Mouse (Mus musculus): ENCODE results near the gene Pkn1. TPM values are rescaled to one million over a fixed set of nuclear protein-coding genes. Genes with fewer than 3 reads are reported as not detected.

The Pkn1 gene
- total RNA-seq, 2 experiments from 2014 or later = 58.6 to 58.8 TPM

- intact Hi-C loops (cut with DNase I) = loop anchor here (2.0 kb wide), 2 partner anchors 13 to 55 kb away; partner anchors contain the start of genes Dnajb1 and Ndufb7
- no peak for DNase-seq (ENCODE audit: low spot score)
Measured at GRCm38 (mm10) chr8:83621691-83622388, 77.1 kb downstream of the Pkn1 start.

- no peak for DNase-seq (ENCODE audit: low spot score)
- intact Hi-C loops (cut with DNase I) = loop anchor here (10.0 kb wide), 1 partner anchor 175 kb away; no protein-coding TSS in a partner anchor
Measured at GRCm38 (mm10) chr8:83619568-83620285, 79.3 kb downstream of the Pkn1 start.

- no peak for DNase-seq (ENCODE audit: low spot score)
- intact Hi-C loops (cut with DNase I) = loop anchor here (10.0 kb wide), 1 partner anchor 174 kb away; no protein-coding TSS in a partner anchor
Measured at GRCm38 (mm10) chr8:83618566-83618965, 80.4 kb downstream of the Pkn1 start.

GRCm38 (mm10) chr8:83617111-83617510, 81.9 kb downstream of the Pkn1 start:
- intact Hi-C loops (cut with DNase I) = loop anchor here (10.0 kb wide), 1 partner anchor 172 kb away; no protein-coding TSS in a partner anchor
- DNase-seq (ENCODE audit: low spot score) = no peak

- DNase-seq (ENCODE audit: low spot score) = no peak
- intact Hi-C loops (cut with DNase I) = loop anchor here (10.0 kb wide), 1 partner anchor 172 kb away; no protein-coding TSS in a partner anchor
Measured at GRCm38 (mm10) chr8:83616625-83617024, 82.4 kb downstream of the Pkn1 start.

Small RNAs within 50 kb of the gene (microRNA-seq; reads per million reads assigned to microRNA genes)
- 1.1 reads per million for gene Mir1668

Other genes starting within 250 kb of the Pkn1 start
- 10 to 100 TPM; 45.3 to 48.1 TPM for gene Scoc, start 240.8 kb downstream of the Pkn1 start, total RNA-seq (2021)
- not detected for gene Olfr370, start 163.4 kb downstream of the Pkn1 start, total RNA-seq (2021)
- gene Ndufb7, start 132.5 kb downstream of the Pkn1 start, total RNA-seq (2021) = 100 to 1,000 TPM; 752 to 766 TPM
- 100 to 1,000 TPM; 381 to 389 TPM for gene Tecr, start 91.2 kb downstream of the Pkn1 start, total RNA-seq (2021)
- 10 to 100 TPM; 10.4 to 17.6 TPM for gene Dnajb1, start 91.0 kb downstream of the Pkn1 start, total RNA-seq (2021)
- gene Gipc1, start 46.5 kb downstream of the Pkn1 start, total RNA-seq (2021) = 10 to 100 TPM; 27.3 to 29.9 TPM
- under 1 TPM; 0.25 to 0.34 TPM for gene Ptger1, start 32.5 kb downstream of the Pkn1 start, total RNA-seq (2021)
- 10 to 100 TPM; 20.0 to 21.6 TPM for gene Ddx39, start 16.0 kb upstream of the Pkn1 start, total RNA-seq (2021)
- 10 to 100 TPM; 39.4 to 56.9 TPM for gene Adgre5, start 42.1 kb upstream of the Pkn1 start, total RNA-seq (2021)
- 10 to 100 TPM; 12.7 to 17.8 TPM for gene Adgrl1, start 200.9 kb upstream of the Pkn1 start, total RNA-seq (2021)